Comparison of ENCODE assay signal across 28 mouse cellular contexts in the genomic region with DNA sequence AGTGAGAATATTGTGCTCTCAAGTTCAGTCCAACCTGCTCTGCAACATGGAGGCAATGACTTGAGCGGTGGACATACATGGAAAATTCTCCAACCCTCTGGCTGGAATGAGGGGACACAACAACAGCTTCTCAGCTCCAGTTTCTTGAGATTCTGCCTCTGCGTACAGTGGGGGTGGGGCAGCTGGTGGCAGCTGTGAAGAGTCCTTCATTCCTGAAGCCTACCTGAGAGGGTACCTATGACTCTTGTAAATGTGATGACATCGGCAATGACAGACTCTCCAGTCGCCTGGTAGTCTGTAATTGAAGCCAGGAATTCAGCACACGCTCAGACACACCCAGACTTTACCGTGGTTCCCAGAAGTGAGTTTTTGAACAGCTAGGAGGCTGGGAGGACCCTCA. TPM values are rescaled to one million over a fixed set of nuclear protein-coding genes. Genes with fewer than 3 reads are reported as not detected.
"Had no signal": no experiment of that assay in that cellular context is flagged by ENCODE, and none has a peak within 500 bp of the region (broad histone marks: within the 10 kb centered on the region; RNA-seq: fewer than 3 reads in every experiment).

No protein-coding gene starts in this region.

- H3K4me2 ChIP-seq: kidney, embryonic 15.5 days; limb, embryonic 13.5 days; liver, embryonic 12.5 days; liver, embryonic 15.5 days; midbrain, embryonic 13.5 days; neural tube, embryonic 13.5 days; stomach, embryonic 15.5 days had no signal

- ATAC-seq: intestine, embryonic 16.5 days; liver, embryonic 12.5 days; midbrain, embryonic 13.5 days; midbrain, embryonic 16.5 days had no signal

- H3K9ac ChIP-seq: kidney, embryonic 15.5 days; limb, embryonic 13.5 days; liver, embryonic 12.5 days; liver, embryonic 15.5 days; midbrain, embryonic 13.5 days; neural tube, embryonic 13.5 days; stomach, embryonic 15.5 days had no signal

- H3K4me3 ChIP-seq: kidney, embryonic 15.5 days; limb, embryonic 10.5 days; limb, embryonic 13.5 days; liver, embryonic 12.5 days; liver, embryonic 15.5 days; megakaryocyte, embryonic 14.5 days; midbrain, embryonic 10.5 days; midbrain, embryonic 13.5 days; myocyte; neural tube, embryonic 13.5 days; stomach, embryonic 15.5 days had no signal

- DNase-seq: kidney, adult 18-20 months; kidney, postnatal 10 days; kidney, postnatal 36 days; layer of hippocampus, postnatal 36 days; liver; retina, postnatal 1 day; right cerebral cortex, postnatal 25 days; spleen, adult 18-20 months; thymus, postnatal 36 days had no signal

- H3K27ac ChIP-seq: kidney, embryonic 15.5 days; limb, embryonic 10.5 days; limb, embryonic 13.5 days; liver, embryonic 12.5 days; liver, embryonic 15.5 days; midbrain, embryonic 10.5 days; midbrain, embryonic 13.5 days; neural tube, embryonic 13.5 days; stomach, embryonic 15.5 days had no signal

- H3K36me3 ChIP-seq: kidney, embryonic 15.5 days; limb, embryonic 10.5 days; limb, embryonic 13.5 days; liver, embryonic 12.5 days; liver, embryonic 15.5 days; midbrain, embryonic 10.5 days; midbrain, embryonic 13.5 days; neural tube, embryonic 13.5 days; stomach, embryonic 15.5 days had no signal

- H3K4me1 ChIP-seq: kidney, embryonic 15.5 days; limb, embryonic 10.5 days; limb, embryonic 13.5 days; liver, embryonic 12.5 days; liver, embryonic 15.5 days; midbrain, embryonic 10.5 days; midbrain, embryonic 13.5 days; neural tube, embryonic 13.5 days; stomach, embryonic 15.5 days had no signal

- H3K27me3 ChIP-seq: kidney, embryonic 15.5 days; limb, embryonic 13.5 days; liver, embryonic 12.5 days; midbrain, embryonic 13.5 days; neural tube, embryonic 13.5 days; stomach, embryonic 15.5 days had no signal

- H3K9me3 ChIP-seq: kidney, embryonic 15.5 days; limb, embryonic 10.5 days; limb, embryonic 13.5 days; liver, embryonic 12.5 days; liver, embryonic 15.5 days; megakaryocyte, embryonic 14.5 days; midbrain, embryonic 10.5 days; midbrain, embryonic 13.5 days; neural tube, embryonic 13.5 days; stomach, embryonic 15.5 days had no signal

RNA-seq across cellular contexts. Expression of gene Hoxc13, which starts 58.5 kb away (rescaled TPM):
- total RNA-seq: layer of hippocampus, adult 8-10 months; layer of hippocampus, postnatal 10 days; layer of hippocampus, postnatal 36 days; left cerebral cortex, adult 8-10 months; left cerebral cortex, postnatal 25 days; monocyte, adult 5-6 weeks; neutrophil, adult 5-6 weeks had no signal
- polyA plus RNA-seq: intestine, embryonic 16.5 days; kidney, embryonic 15.5 days; liver, embryonic 12.5 days; liver, embryonic 15.5 days; midbrain, embryonic 10.5 days; midbrain, embryonic 13.5 days; midbrain, embryonic 16.5 days; stomach, embryonic 15.5 days had no signal
